Mouse (Mus musculus) ES-E14 (cell line): ENCODE data around the gene Zfp598. TPM values are rescaled to one million over a fixed set of nuclear protein-coding genes. Genes with fewer than 3 reads are reported as not detected.
A peak's percentile ranks its signal among the peaks of the same experiment; 100 is the strongest.
"Not testable (repeated sequence)": the region's sequence is repeated elsewhere in the genome, so short reads cannot be mapped to it uniquely, and the experiment has no call there.

Experiments used
- DNase-seq: peaks from one replicate; pipeline ENCODE4 v3.0.0-alpha.2; 2013; ENCODE audit warnings: low read depth, low spot score
- H3K27ac ChIP-seq: 2 replicates; pipeline ENCODE4 v1.5.1; 2012; ENCODE audit warnings: low read depth, mild to moderate bottlenecking, low read length, moderate library complexity, mixed read lengths; ENCODE audit not compliant: poor library complexity, insufficient read depth, severe bottlenecking
- H3K36me3 ChIP-seq: 2 replicates; pipeline ENCODE4 v1.6.1; 2012; ENCODE audit warnings: mild to moderate bottlenecking, low read length, moderate library complexity, mixed read lengths; ENCODE audit not compliant: control insufficient read depth, poor library complexity, insufficient read depth, severe bottlenecking
- H3K4me1 ChIP-seq, 2 experiments: fragments of 150-350 bp in 1 of 2; sonication (generic) in 1 of 2; 2 replicates each; pipeline ENCODE4 v1.6.1; 2012; ENCODE audit warnings: low read length in 2 of 2, mild to moderate bottlenecking in 1 of 2, mixed read lengths in 1 of 2; ENCODE audit not compliant: control insufficient read depth in 2 of 2, insufficient read depth in 2 of 2, poor library complexity in 1 of 2
- H3K4me3 ChIP-seq, 2 experiments: fragments of 150-350 bp in 1 of 2; sonication (generic) in 1 of 2; 2 replicates each; pipeline ENCODE4 v1.5.1; 2012; ENCODE audit warnings: low read length in 2 of 2, low read depth in 1 of 2, mild to moderate bottlenecking in 1 of 2, mixed read lengths in 1 of 2; ENCODE audit not compliant: insufficient read depth in 1 of 2, poor library complexity in 1 of 2, severe bottlenecking in 1 of 2
- H3K9ac ChIP-seq: 2 replicates; pipeline ENCODE4 v1.6.1; 2012; ENCODE audit warnings: low read depth, mild to moderate bottlenecking, low read length, mixed read lengths; ENCODE audit not compliant: poor library complexity, insufficient read depth, severe bottlenecking
- H3K9me3 ChIP-seq: fragments of 150-350 bp; sonication (generic); 2 replicates; pipeline ENCODE4 v1.6.1; 2012; ENCODE audit warnings: low read depth, mild to moderate bottlenecking, low read length; ENCODE audit not compliant: control insufficient read depth, insufficient read depth
- CHD2 ChIP-seq: IDR thresholded peaks from 2 replicates; pipeline ENCODE4 v1.6.1; 2014; ENCODE audit warnings: mild to moderate bottlenecking, low read depth, low read length, inconsistent platforms
- HCFC1 ChIP-seq: IDR thresholded peaks from 2 replicates; pipeline ENCODE4 v1.6.1; 2012; ENCODE audit warnings: low read length, inconsistent platforms, borderline replicate concordance; ENCODE audit not compliant: insufficient read depth
- MAFK ChIP-seq: IDR thresholded peaks from 2 replicates; pipeline ENCODE4 v1.6.1; 2014; ENCODE audit warnings: mild to moderate bottlenecking, low read depth, low read length, inconsistent platforms; ENCODE audit not compliant: insufficient read depth
- ZC3H11A ChIP-seq: IDR thresholded peaks from 2 replicates; pipeline ENCODE4 v1.6.1; 2012; ENCODE audit warnings: low read depth, mild to moderate bottlenecking, inconsistent platforms, low read length, borderline replicate concordance
- ZNF384 ChIP-seq: IDR thresholded peaks from 2 replicates; pipeline ENCODE4 v1.6.1; 2012; ENCODE audit warnings: low read depth, low read length, inconsistent platforms
- in situ Hi-C, 2 experiments: fragments of 600-800 bp; cut with MboI; formaldehyde crosslinking; loops; one replicate each; pipeline ENCODE4 v1.15.1; 2025; ENCODE audit warnings: low sequenced_read_pairs in 2 of 2, inconsistent platforms in 1 of 2; ENCODE audit not compliant: unreplicated experiment in 2 of 2
- total RNA-seq: library from RNA; depleted of rRNA; stranded (reverse); fragments of 300-350 nt; gene quantifications from 2 replicates; pipeline ENCODE4 v1.2.3, GENCODE M21; 2012

Zfp598 gene
- total RNA-seq, 1 experiment = 39.7 TPM

DNA sequence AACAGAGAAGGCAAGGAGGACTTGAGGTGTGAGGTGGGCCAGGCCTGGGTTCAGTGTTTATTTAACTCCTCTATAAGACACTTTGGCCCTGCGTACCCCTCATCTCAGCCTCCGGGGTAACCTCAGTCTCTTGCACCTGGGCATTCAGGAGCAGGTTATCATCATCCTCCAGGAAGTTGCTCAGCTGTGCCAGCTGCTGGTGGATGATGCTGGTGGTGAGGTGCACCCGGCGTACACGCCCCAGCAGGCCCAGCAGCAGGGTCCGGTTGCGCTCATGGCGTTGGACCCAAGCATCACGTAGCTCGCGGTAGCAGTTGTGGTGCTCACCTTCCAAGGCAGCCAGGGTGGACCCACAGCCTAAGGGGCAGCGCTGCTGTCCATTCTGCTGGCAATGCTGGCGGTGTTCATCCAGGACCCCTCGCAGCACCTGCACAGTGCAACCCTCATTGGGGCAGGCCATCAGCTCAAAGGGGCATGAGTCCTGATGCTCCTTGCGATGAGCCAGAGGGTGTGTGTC lies 46.7 kb downstream of the Zfp598 start:
- no peak overlapping the region for H3K9ac ChIP-seq
- in situ Hi-C loops = no loop called here
- H3K27ac ChIP-seq = no peak overlapping the region
- no peaks in the 10 kb centered on the region for H3K9me3 ChIP-seq
- H3K4me3 ChIP-seq = no peak overlapping the region
- H3K4me1 ChIP-seq = peaks cover 0 to 2% of the 10 kb centered on the region in 2 experiments; a peak in 1 of 4 replicates
- peaks cover 29% of the 10 kb centered on the region for H3K36me3 ChIP-seq
- TF ChIP-seq ZC3H11A = no peak
- TF ChIP-seq CHD2 = no peak
- TF ChIP-seq HCFC1 = no peak
- no peak for TF ChIP-seq ZNF384
- no peak for TF ChIP-seq MAFK
- DNase-seq = no peak

DNA sequence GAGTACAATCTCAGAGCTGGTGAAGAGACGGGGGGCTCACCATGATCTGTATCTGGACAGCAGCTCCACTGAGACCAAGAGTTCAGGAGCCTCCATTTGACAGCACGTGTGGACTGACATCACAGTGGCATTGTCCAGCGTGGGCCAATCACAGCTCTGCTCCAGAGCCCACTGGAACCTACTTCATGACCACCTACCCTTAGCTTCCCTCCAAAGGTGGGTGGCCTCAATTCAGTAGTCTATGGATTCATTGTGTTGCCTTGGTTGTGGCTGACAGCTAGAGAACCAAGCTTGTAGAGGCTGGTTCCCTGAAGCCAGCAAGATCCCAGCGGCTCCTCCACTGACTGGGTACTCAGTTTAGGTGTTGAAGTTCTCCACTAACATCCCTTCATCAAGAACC lies 48.5 kb downstream of the Zfp598 start, which contains the start of the genes Rnf151 and Rps2:
Rnf151 (minus strand) TSS at position 121 of the 400 bp plus-strand sequence.
Rps2 (plus strand) TSS at position 174 of the 400 bp plus-strand sequence.
- Histone ChIP-seq H3K27ac (no peak within 1 kb of the TSS; the same call in 1 of the 2 replicates), H3K9ac (peak within 1 kb of the TSS; percentile 61), H3K36me3 (peaks cover 43% of the 10 kb centered on the region), H3K4me3 (peak within 1 kb of the TSS; percentile 77 to 87), H3K9me3 (no peaks in the 10 kb centered on the region), H3K4me1 (peaks cover 0 to 2% of the 10 kb centered on the region in 2 experiments; a peak in 1 of 4 replicates)
- no peak for DNase-seq
- in situ Hi-C loops = no loop called here
- TF ChIP-seq CHD2 = no peak
- TF ChIP-seq MAFK = no peak
- TF ChIP-seq ZC3H11A = no peak
- TF ChIP-seq ZNF384 = no peak
- TF ChIP-seq HCFC1 = no peak

DNA sequence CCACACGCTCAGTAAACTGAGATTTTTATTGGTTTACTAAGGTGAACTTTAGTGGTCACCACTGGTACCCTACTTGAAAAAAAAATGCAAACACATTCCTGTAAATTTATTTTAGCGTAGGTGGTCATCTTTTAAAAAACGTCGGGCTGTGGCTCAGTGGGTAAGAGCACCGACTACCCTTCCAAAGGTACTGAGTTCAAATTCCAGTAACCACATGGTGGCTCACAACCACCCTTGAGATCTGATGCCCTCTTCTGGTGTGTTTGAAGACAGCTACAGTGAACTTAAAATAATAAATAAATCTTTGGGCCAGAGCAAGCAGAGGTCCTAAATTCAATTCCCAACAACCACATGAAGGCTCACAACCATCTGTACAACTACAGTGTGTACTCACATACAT lies 49.5 kb downstream of the Zfp598 start:
- peaks cover 43% of the 10 kb centered on the region for H3K36me3 ChIP-seq
- H3K27ac ChIP-seq, in situ Hi-C loops: not testable (repeated sequence)

DNA sequence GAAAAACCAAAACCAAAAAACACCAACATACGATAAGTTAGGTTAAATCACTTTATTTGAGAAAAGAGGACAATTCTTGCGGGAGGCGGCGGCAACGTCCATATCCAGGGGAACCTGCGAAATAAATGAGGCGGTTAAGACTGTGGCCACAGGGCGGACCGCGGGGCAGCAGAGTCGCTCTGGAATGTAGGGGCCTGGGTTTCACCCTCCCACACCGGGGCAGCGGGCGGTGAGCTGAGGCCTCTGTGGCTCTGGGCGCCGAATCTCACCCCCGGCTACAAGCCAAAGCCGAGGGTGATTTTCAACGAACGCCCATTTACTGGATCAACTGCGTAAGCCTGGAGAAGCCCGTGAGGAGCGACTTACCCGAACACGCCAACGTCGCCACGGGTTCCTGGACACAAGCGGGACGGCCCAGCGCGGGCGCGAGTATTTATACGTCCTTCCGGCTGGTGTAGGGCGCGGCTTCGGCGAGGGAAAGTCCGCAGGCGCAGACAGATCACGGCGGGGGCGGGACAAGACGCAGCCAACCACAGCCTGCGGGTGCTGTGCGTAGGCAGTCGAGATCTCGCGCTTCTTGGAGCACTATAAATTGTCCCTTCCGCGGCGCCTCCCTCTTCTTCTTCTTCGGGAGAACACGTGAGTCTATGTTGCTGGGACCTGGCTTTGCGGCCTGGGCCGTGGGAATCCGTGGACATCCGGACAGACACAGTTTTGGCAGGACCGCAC lies 50.2 kb downstream of the Zfp598 start:
- Histone ChIP-seq H3K9ac (peak overlapping the region; percentile 90), H3K4me3 (peak overlapping the region; percentile 82 to 87), H3K9me3 (no peaks in the 10 kb centered on the region), H3K4me1 (peaks cover 0 to 4% of the 10 kb centered on the region in 2 experiments; a peak in 1 of 4 replicates), H3K27ac (peak overlapping the region; percentile 73), H3K36me3 (peaks cover 43% of the 10 kb centered on the region)
- in situ Hi-C loops = no loop called here
- peak; percentile 96 for DNase-seq
- TF ChIP-seq ZNF384 (no peak), ZC3H11A (no peak), HCFC1 (peak; percentile 79), CHD2 (peak; percentile 95)

More for the DNA sequence above, 49.5 kb downstream of the Zfp598 start:
- not testable (repeated sequence) for DNase-seq, H3K9me3 ChIP-seq, H3K4me1 ChIP-seq
- Histone ChIP-seq H3K9ac (peak overlapping the region; percentile 90), H3K4me3 (peak overlapping the region; percentile 77 to 87)

DNA sequence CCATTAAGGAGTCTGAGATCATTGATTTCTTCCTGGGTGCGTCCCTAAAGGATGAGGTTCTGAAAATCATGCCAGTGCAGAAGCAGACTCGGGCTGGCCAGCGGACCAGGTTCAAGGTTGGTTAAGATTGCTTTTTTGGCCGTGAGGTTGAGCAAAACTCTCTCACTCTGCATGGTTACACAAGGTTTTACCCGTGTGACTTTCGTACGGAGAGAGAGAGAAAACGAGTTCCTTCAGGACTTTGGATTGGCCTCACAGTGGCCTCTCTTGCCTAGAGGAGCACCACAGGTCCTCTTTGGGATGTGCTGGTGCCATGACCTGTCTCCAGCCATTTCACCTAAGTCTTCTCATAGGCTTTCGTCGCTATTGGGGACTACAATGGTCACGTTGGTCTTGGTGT lies 51.1 kb downstream of the Zfp598 start:
- in situ Hi-C loops = not testable (repeated sequence)
- peaks cover 43% of the 10 kb centered on the region for H3K36me3 ChIP-seq

DNA sequence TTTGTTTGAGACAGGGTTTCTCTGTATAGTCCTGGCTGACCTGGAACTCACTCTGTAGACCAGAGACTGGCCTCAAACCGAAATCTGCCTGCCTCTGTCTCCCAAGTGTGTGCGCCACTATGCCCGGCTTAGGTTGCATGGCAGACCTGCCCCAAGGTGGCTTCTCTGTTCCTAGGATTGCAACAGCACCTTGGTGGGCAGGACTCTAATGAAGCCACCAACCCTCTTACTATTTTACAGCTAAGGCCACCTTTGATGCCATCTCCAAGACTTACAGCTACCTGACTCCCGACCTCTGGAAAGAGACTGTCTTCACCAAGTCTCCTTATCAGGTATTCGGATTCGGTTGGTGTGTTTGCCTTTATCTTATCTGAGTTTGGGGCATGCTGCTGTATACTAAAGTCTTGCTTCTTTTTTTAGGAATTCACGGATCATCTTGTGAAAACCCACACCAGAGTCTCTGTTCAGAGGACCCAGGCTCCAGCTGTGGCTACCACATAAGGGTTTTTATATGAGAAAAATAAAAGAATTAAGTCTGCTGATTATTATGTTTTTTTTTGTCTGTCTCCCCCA lies 52.0 kb downstream of the Zfp598 start:
- H3K27ac ChIP-seq, H3K9me3 ChIP-seq, H3K4me1 ChIP-seq, DNase-seq, in situ Hi-C loops: not testable (repeated sequence)
- H3K36me3 ChIP-seq = peaks cover 36% of the 10 kb centered on the region
- peak overlapping the region; percentile 81 for H3K9ac ChIP-seq
- peak overlapping the region; percentile 58 to 76 for H3K4me3 ChIP-seq

More for the DNA sequence above, 51.1 kb downstream of the Zfp598 start:
- not testable (repeated sequence) for DNase-seq, H3K9me3 ChIP-seq, H3K4me1 ChIP-seq, H3K27ac ChIP-seq
- Histone ChIP-seq H3K4me3 (peak overlapping the region; percentile 67 to 82), H3K9ac (peak overlapping the region; percentile 82)
